Mouse (Mus musculus) hindlimb bud, embryonic 11.5 days (tissue): ENCODE data around the gene Gpr156.
"Not testable (repeated sequence)": the region's sequence is repeated elsewhere in the genome, so short reads cannot be mapped to it uniquely, and the experiment has no call there.

Experiments
- DNase-seq: peaks from one replicate; pipeline ENCODE4 v3.0.0-alpha.2; 2012; ENCODE audit warnings: low read depth, low spot score; ENCODE audit errors: extremely low spot score

The Gpr156 gene

DNA sequence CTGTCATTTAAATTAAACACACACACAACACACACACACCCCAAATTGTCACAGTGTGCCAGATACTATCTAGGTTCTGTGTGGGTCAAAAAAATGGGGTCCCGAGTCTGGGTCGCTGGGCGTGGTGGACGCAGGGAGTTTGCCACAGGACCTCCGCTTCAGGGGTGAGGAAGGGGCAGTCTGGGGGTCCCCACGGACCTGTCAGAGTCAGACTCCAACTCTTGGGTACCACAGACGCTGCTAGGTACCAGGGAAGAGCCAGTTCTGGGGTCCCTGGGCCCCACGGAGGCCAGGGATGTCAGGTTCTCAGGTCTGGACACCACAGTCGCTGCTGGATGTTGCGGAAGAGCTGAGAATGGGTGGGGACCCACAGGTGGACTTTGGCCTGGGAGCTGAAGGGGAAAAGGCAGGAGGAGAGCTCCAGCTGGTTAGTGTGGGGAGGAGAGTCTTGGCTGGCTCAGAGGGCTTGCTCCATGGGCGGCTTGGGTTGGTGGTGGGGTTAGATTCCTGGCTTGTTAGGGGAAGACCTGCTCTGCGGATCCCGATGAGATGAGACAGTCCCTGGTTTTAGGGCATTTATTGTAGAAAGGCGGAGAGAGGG is 39.9 kb downstream of the Gpr156 start:
- DNase-seq, result no peak

DNA sequence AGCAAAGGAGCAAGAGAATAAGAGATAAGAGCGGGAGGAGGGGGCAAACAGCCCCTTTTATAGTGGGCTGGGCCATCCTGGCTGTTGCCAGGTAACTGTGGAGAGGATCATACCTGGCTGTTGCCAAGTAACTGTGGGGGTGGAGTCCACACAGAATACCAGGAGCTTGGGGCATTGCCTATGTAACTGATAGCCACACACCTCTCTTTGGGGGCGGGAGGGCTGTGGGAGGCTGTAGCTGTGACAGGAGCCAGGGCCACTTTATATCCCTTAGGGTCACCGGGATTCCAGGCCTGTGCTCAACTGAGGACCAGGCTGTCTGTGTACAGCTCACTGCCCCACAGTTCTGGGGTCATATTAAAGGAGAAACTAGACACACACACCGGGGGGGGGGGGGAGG is 40.5 kb downstream of the Gpr156 start:
- DNase-seq, result no peak

DNA sequence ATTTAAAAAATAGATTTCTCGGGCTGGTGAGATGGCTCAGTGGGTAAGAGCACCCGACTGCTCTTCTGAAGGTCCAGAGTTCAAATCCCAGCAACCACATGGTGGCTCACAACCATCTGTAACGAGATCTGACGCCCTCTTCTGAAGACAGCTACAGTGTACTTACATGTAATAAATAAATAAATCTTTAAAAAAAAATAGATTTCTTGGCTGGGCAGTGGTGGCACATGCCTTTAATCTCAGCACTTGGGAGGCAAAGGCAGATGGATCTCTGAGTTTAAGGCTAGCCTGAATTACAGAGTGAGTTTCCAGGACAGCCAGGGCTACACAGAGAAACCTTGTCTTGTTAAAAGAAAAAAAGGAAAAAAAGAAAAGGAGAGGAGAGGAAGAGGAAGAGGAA is 46.4 kb downstream of the Gpr156 start:
- DNase-seq, result not testable (repeated sequence)

DNA sequence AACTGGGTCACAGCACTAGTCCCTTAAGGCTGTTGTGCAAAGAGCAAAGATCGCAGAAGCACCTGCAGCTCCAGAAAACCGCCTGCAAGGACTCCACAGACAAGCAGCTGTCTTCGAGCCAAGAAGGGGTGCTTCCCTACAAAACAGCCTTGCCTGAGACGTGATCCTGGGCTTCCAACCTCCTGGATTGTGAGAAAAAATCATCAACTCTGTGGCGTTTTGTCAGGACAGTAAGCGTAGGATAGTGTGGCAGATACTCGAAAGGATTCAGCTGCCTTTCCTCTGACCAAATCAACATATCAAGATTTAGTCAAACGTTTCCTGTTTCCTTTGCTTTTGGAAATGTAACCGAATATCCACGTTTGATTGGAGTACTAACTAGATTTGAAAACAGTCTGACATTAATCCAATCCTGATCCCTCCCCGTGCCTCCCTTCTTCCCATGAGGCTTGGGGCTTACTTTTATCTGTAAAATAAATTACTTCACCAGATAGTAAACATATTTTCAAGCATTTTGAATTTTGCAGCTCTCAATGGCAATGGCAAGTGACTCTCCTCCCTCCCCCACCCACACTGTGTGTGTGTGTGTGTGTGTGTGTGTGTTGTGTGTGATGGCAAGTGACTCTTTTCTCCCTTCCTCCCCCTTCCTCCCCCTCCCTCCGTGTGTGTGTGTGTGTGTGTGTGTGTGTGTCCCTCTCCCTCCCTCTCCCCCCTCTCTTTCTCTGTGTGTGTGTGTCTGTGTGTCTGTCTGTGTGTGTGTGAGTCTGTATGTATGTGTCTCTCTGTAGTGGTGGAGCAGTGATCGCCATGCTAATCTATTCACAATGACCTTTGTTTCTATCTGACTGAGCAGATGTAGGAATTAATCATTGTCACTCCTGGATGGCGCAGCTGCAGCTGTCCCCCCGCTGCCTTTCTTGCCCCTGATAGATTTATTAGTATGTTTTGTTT is 47.3 kb downstream of the Gpr156 start:
- DNase-seq, result no peak

DNA sequence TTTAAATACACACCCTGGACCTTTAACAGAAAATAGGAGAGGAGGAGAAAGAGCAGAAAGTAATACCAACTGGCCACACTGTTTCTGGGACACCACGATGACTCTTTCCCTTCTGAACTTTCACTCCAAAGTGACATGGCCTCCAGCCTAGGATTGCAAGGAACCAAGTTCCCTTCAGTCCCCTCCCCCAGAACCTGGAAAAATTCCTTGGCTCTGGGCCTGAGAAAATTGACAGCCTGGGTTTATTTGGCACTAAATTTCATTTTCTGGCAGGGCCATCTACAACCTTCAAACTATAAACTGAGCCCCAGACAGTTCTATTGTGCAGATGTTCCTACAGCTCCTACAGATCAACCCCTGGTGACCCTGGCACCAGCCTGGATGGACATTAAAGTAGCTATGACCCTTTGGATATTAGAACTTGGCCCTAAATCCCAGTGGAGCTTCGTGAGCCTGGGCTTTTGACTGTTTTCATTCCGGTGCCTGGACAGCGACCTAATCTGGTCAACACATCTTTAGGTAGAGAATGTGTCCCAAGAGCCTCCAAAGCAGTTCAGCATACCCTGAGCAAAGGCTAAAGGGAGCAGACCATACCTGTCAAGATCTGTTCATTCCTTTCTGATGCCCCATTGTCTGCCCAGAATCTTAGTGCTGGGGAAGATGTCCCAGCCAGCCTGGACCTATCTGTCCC is 48.2 kb downstream of the Gpr156 start:
- no peak for DNase-seq

DNA sequence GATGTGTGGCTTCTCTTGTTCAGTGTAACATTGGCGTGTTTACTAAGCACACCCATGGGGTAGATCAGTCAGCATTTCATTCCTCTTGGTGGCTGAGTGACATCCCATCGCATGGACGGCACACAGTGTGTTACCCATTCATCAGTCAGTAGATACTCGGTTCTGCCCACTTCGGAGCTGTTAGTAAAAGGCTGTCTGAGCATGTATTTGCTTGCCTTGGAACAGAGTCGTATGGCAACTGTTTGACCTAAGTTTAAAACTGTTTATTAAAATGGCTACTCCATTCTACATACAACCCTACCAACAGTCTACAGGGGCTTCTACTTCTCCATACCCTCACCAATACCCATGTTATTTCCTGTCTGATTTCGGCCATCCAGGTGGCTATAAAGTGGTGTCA is 50.6 kb downstream of the Gpr156 start:
- DNase-seq, result no peak

DNA sequence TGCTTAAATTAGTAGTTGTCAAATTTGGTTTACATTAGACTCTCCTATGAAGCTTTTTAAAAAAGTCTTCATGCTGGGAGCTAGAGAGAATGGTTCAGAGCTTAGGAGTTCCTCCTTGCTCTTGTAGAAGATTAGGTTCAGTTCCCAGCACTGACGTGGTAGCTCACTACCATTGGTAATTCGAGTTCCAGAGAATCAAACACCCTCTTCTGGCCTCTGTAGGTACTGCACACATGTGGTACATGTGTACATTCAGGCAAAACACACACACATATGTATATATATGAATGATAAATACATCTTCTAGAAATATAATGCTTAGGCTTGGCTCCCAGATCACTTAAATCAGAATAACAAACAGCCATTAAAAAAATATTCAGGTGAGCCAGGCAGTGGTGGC is 51.1 kb downstream of the Gpr156 start:
- DNase-seq, result no peak

DNA sequence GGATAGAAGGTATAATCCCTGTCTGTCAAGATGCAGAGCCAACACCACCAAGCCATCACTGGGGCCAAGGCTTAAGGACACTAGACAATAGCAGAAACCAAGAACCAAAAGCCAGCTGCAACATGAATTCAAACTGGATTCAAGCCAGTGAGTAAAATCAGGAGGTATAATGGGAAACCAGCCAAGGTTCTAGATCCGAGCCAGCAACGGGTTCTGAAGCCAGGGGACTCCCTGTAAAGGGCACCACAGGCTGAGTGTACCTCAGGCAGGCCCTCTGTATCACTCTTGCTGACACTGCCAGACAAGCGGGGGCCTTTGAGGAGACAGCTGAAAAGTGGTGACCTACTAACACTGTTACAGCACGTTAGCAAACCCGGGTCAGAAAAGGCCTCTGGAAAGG is 55.2 kb downstream of the Gpr156 start:
- no peak for DNase-seq

DNA sequence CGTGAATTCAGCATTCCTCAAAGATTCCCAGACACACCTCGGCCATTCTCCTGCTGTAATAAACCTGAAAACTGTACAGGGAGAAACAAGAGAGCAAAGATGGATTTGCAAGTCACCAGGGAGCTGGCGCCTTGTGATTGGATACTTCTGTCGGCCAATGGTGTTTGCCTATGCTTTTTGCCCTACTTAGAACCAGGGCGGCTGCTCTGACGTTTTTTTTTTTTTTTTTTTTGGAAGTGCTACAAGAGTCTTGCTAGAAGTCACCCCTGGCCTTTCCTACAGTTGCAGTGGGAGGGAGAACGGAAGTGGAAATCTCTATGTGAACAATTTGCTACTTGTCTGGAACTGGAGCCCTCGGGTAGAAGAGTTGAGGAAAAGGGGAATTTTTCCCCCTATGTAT is 56.1 kb downstream of the Gpr156 start:
- DNase-seq, result no peak

DNA sequence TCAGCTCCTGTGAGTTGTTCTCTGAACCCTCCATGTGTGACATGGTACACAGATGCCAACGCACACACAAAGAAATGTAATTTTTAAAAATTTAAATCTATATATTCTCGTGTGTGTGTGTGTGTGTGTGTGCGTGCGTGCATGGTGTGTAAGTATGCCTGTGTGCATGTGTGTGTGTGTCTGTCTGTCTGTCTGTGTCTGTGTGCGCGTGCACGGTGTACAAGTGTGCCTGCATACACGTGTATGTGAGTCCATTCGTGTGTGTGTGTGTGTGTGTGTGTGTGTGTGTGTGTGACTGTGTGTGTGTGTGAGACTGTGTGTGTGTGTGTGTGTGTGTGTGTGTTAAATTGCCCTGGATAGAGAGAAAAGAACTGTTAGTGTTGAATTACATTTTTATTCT is 56.9 kb downstream of the Gpr156 start:
- DNase-seq, result not testable (repeated sequence)

DNA sequence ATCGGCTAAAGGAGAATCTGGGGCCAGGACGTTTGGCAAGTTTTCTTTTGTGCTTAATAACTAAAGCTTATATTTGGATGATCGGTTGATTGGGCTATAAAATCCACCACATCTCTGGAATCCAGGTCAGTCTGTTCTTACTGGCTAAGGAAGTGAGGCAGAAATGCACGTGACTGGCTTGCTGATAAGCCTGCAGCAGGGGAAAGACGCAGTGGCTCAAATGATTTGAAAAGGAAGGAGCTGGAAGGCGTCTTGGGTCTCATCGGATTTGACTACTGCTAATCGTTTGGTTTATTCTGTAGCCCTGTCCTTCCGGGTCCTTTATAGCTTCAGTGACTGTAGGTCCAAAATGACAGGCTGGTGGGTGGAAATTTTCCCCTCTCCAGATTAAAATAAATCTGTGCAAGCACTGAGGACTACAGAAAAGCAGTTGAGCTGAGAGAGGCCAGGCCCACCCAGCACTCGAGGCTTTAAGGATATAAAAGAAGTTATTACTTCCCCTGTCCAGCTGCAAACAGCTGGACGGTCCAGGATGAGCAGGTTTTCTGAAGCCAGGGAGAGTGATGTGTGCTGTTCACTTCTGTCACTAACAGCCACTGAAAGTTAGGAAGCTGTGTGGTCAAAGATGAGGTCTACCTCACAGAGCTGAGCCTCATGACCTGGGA is 57.7 kb downstream of the Gpr156 start:
- DNase-seq, result no peak

DNA sequence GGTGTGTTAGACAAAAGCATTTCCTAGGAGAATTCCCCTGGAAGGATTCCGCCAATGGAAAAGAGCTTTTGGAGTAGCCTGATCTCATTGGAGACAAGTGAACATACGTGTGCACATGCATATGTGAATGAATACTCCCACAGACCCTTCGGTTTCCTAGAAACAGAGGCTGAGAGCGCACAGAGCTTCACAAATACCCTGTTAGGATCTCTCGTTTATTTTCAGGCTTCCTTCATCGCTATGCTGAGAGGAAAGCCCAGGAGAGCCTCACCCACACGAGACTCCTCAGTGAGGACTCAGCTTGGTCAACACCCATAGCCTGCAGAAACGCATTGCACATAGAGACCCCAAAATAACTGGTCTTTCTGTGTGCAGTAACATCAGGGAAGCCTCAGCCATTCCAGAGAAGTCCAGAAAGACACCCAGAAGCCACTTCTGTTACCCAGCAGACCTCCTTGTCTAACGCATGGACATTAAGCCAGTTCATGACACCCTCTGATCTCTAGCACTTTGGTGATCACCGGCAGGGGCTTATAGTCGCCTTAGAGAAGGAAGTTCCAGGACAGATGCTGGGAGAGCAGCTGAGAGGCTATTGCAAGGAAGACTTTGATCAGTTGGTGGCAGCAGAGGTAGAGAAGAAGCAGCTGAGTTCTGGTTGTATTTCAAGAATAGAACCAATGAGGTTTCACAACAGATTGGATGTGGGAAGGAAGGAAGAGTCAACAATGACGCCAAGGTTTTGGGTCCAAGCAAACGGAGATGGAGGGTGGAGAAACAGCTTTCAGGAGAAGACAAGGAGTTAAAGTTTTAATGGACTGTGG is 58.4 kb downstream of the Gpr156 start:
- no peak for DNase-seq

DNA sequence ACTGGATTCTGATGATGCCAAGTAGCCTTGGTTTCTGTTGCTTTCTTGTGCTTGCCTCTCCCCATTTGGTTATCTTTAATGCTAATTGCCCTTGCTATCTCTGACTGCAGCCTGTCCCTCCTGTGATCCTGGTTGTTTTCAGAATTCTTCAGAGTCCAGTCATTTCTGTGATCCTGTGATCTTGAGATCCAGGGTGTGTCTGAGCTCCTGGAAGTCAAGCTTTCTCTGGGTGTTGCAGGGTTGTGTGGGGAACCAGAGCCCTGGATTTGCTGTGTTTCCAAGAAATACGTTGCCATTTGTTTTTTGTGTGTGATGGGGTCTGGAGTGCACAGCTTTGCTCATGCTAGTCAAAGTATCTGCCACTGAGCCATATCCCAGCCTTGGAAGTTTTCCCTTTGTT is 65.6 kb downstream of the Gpr156 start:
- DNase-seq, result no peak

DNA sequence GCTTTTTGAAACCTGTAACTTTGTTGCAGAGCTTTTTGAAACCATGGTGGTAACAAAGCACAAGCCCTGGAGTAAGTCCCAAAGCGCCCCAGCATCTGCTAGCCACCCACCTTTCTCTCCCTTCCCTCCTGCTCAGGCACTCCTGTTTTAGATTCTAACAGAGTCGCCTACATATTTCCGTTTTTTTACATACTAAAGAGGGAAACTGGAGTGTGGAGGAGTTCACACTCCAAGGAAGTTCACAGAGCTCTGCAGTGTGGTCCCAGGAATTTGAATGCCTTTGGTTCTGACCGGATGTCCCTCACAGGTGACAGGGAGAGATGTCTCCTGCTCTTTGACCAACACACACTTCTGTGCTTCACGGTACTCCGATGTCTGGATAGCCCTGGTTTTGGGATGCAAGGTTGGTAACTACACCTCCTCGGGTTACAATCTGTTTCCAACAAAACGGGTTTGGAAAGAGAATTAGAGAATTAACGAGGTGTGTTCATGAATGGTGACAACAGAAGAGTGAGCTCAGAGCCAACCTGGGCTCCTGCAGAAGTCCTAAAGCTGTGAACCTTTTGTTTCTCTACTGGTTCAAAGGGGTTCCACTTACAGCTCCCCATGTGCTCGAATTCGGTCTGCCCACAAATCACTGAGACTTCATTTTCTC is 72.0 kb downstream of the Gpr156 start:
- no peak for DNase-seq

DNA sequence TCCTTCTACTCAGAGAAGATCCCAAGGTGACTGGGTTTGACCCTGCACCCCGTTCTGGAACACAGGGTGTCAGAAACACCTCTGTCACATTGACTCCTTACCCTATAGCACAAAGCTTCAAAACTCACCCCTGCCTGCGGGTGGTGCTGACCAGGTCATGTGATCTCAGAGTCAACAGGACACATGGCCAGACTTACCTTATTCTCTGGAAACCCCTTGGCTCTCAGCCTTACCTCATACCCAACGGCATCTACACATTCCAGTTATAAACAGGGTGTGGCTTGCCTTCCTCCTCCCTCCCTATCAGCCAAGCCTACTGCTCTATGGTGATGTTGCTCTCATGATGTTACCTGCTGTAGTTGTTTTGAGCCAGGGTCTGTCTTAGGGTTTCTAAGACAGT is 73.5 kb downstream of the Gpr156 start:
- DNase-seq, result no peak

DNA sequence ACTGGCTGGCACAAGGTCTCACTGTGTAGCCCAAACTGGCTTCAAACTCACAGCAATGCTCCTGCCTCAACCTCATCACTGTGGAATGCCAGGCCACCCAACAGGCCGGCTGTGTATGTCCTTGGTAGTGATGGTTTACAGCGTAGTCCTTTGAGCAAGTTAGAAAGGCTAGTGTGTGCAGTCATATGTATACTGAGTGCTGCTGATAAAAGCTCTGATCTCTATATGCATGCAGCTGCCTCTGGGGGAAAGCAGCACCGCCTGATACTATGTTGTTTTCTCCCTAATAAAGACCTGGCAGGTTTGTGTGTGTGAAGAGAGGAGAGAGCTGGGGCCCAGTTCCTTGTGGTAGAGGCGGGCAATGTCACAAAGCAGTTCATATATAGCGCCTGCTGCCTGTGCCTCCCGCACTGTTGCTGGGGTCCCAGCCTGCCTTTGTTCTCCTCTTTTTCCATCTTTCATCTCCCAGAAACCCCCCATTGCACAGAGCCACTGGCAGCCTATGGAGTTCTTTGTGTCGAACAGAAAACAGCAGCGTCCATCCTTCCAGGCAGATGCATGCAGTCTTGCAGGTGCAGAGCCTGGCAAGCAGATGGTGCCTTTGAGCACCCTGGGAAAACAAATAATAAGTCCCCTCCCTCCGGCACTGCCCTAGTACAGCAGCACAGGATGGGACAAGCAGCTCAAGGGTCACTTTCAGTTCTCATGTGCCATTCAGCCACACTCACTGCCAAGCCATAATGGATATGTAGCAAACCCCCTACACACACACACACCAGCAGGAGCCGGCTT is 74.5 kb downstream of the Gpr156 start:
- no peak for DNase-seq

DNA sequence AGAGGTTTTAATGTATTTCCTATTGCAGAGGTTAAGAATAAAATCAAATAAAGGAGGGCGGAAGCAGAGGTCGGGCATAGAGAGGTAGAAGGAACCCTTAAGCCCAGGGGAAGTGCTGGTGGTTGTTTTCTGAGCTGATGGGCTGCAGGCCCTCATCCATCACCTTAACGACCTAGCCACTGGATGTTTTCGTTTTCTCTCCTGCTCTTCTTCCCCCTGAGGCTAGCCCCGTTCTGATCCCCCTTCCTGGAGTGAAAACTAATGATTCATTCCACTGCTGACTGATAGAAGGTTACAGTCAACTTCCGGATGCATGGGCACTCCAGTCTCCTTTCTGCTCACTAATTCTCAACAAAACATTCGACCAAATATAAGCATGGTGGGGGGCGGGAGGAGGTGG is 76.5 kb downstream of the Gpr156 start:
- no peak for DNase-seq

DNA sequence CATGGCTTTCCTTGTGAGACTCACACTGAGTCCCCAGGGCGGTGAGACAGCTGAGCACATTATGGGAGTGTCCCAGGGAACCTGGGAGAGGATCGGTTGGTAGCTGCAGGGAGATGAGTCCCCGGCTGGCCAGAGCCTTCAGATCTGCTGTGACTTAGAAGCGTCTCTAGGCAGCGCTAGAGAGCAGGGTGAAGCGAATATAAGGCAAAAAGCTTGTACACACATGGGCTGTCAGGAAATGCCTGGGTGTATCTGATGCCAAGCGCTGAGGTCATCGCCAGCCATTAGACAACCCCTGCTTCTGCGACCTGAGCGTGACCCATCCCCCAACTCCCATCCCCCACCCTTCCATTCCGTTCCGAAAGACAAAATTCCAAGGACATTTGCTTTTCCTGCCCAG is 78.4 kb downstream of the Gpr156 start:
- DNase-seq, result no peak

DNA sequence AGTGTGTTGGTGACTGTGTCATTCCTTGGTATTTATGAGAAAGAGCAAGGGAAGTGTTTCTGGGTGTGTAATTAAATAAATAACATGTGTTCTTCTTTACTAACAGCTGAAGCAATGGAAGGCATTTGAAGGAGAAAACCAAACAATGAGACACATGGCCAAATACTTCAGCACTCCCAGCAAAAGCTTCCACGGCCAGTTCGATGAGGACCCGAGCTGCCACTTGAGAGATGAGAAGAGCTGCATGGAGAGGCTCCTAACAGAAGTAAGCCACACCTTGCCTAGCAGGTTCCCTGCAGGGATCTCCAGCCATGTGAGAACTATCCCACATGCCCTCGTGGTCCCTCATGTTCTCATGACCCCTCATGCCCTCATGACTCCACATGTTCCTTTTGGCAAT is 81.5 kb downstream of the Gpr156 start:
- no peak for DNase-seq
